Mouse (Mus musculus): ENCODE data around the gene Plin3. TPM values are rescaled to one million over a fixed set of nuclear protein-coding genes. Genes with fewer than 3 reads are reported as not detected.

The Plin3 gene
- polyA plus RNA-seq, 2 experiments, result 41.0 to 90.3 TPM

- Histone ChIP-seq H3K9me3 (ENCODE audit: control insufficient read depth, low read length) (no peaks in the 10 kb centered on the region), H3K4me1 (ENCODE audit: control insufficient read depth, insufficient read depth, low read length) (peaks cover 16% of the 10 kb centered on the region), H3K9ac (ENCODE audit: low read depth, low read length, severe bottlenecking) (peak within 1 kb of the TSS; percentile 90), H3K27me3 (ENCODE audit: control insufficient read depth, insufficient read depth, low read length) (no peaks in the 10 kb centered on the region), H3K4me3 (replicated peaks; ENCODE audit: low read length) (peak within 1 kb of the TSS; percentile 90), H3K4me2 (replicated peaks; ENCODE audit: low read depth, low read length, severe bottlenecking) (peak within 1 kb of the TSS; percentile 91), H3K27ac (replicated peaks; ENCODE audit: low read depth, low read length) (peak within 1 kb of the TSS; percentile 91), H3K36me3 (ENCODE audit: control insufficient read depth, insufficient read depth, low read length) (peaks cover 25% of the 10 kb centered on the region)
- TF ChIP-seq POLR2A (IDR thresholded peaks at IDR 0.05; ENCODE audit: borderline replicate concordance, extremely low read depth, insufficient read depth, insufficient read length), result 0 out of 2 replicates have a peak, but pooled peaks have one; percentile 53
- DNase-seq (ENCODE audit: low spot score), result peak; percentile 99
- peak; percentile 98 for ATAC-seq (ENCODE audit: low FRiP score, low read depth)
- WGBS, result under 1% methylated on average over 50 of the region's 57 CpGs
Measured at GRCm38 (mm10) chr17:56325450-56326152, 32.9 kb upstream of the Plin3 start, which contains the start of gene Kdm4b. TSS of gene Kdm4b (plus strand) at chr17:56326062.

- no peak overlapping the region for H3K27ac ChIP-seq (replicated peaks; ENCODE audit: low read depth, low read length)
Measured at GRCm38 (mm10) chr17:56324419-56324818, 31.7 kb upstream of the Plin3 start.

GRCm38 (mm10) chr17:56309191-56309945, 16.7 kb upstream of the Plin3 start:
- H3K36me3 ChIP-seq (ENCODE audit: control insufficient read depth, insufficient read depth, low read length), result peaks cover 77% of the 10 kb centered on the region
- no peak overlapping the region for H3K9ac ChIP-seq (ENCODE audit: low read depth, low read length, severe bottlenecking)
- no peak for DNase-seq (ENCODE audit: low spot score)
- H3K27me3 ChIP-seq (ENCODE audit: control insufficient read depth, insufficient read depth, low read length), result no peaks in the 10 kb centered on the region
- WGBS, result 92% methylated on average over 15 of the region's 15 CpGs
- no peak overlapping the region for H3K4me3 ChIP-seq (replicated peaks; ENCODE audit: low read length)
- ATAC-seq (ENCODE audit: low FRiP score, low read depth), result no peak
- H3K27ac ChIP-seq (replicated peaks; ENCODE audit: low read depth, low read length), result no peak overlapping the region
- H3K4me1 ChIP-seq (ENCODE audit: control insufficient read depth, insufficient read depth, low read length), result peaks cover 14% of the 10 kb centered on the region; the same call in 1 of the 2 replicates
- H3K9me3 ChIP-seq (ENCODE audit: control insufficient read depth, low read length), result no peaks in the 10 kb centered on the region
- TF ChIP-seq POLR2A (IDR thresholded peaks at IDR 0.05; ENCODE audit: borderline replicate concordance, extremely low read depth, insufficient read depth, insufficient read length), result no peak
- H3K4me2 ChIP-seq (replicated peaks; ENCODE audit: low read depth, low read length, severe bottlenecking), result no peak overlapping the region

More at GRCm38 (mm10) chr17:56324419-56324818, 31.7 kb upstream of the Plin3 start:
- Histone ChIP-seq H3K36me3 (ENCODE audit: control insufficient read depth, insufficient read depth, low read length) (peaks cover 37% of the 10 kb centered on the region), H3K4me2 (replicated peaks; ENCODE audit: low read depth, low read length, severe bottlenecking) (no peak overlapping the region), H3K9ac (ENCODE audit: low read depth, low read length, severe bottlenecking) (no peak overlapping the region), H3K9me3 (ENCODE audit: control insufficient read depth, low read length) (no peaks in the 10 kb centered on the region), H3K4me1 (ENCODE audit: control insufficient read depth, insufficient read depth, low read length) (peaks cover 16% of the 10 kb centered on the region), H3K4me3 (replicated peaks; ENCODE audit: low read length) (no peak overlapping the region), H3K27me3 (ENCODE audit: control insufficient read depth, insufficient read depth, low read length) (no peaks in the 10 kb centered on the region)
- DNase-seq (ENCODE audit: low spot score) (no peak), ATAC-seq (ENCODE audit: low FRiP score, low read depth) (no peak)
- 54% methylated on average over 3 of the region's 3 CpGs for WGBS
- no peak for TF ChIP-seq POLR2A (IDR thresholded peaks at IDR 0.05; ENCODE audit: borderline replicate concordance, extremely low read depth, insufficient read depth, insufficient read length)

- H3K4me1 ChIP-seq (ENCODE audit: control insufficient read depth, insufficient read depth, low read length), result peaks cover 16% of the 10 kb centered on the region
- no peaks in the 10 kb centered on the region for H3K27me3 ChIP-seq (ENCODE audit: control insufficient read depth, insufficient read depth, low read length)
- peaks cover 65% of the 10 kb centered on the region for H3K36me3 ChIP-seq (ENCODE audit: control insufficient read depth, insufficient read depth, low read length)
- TF ChIP-seq POLR2A (IDR thresholded peaks at IDR 0.05; ENCODE audit: borderline replicate concordance, extremely low read depth, insufficient read depth, insufficient read length), result no peak
- DNase-seq (ENCODE audit: low spot score), result peak; percentile 66
- 0 out of 2 replicates have a peak overlapping the region, but pooled peaks have one; percentile 4 for H3K9ac ChIP-seq (ENCODE audit: low read depth, low read length, severe bottlenecking)
- no peaks in the 10 kb centered on the region for H3K9me3 ChIP-seq (ENCODE audit: control insufficient read depth, low read length)
- peak overlapping the region; percentile 19; the same call in 1 of the 2 replicates for H3K27ac ChIP-seq (replicated peaks; ENCODE audit: low read depth, low read length)
- no peak for ATAC-seq (ENCODE audit: low FRiP score, low read depth)
- H3K4me3 ChIP-seq (replicated peaks; ENCODE audit: low read length), result no peak overlapping the region
- peak overlapping the region; percentile 5; the same call in 1 of the 2 replicates for H3K4me2 ChIP-seq (replicated peaks; ENCODE audit: low read depth, low read length, severe bottlenecking)
- 59% methylated on average over 6 of the region's 6 CpGs for WGBS
Measured at GRCm38 (mm10) chr17:56308088-56308487, 15.4 kb upstream of the Plin3 start.

GRCm38 (mm10) chr17:56305826-56306225, 13.2 kb upstream of the Plin3 start:
- peak overlapping the region; percentile 74; the same call in 1 of the 2 replicates for H3K4me3 ChIP-seq (replicated peaks; ENCODE audit: low read length)
- H3K9ac ChIP-seq (ENCODE audit: low read depth, low read length, severe bottlenecking), result no peak overlapping the region
- no peak overlapping the region for H3K27ac ChIP-seq (replicated peaks; ENCODE audit: low read depth, low read length)
- DNase-seq (ENCODE audit: low spot score) (no peak), ATAC-seq (ENCODE audit: low FRiP score, low read depth) (no peak)
- 53% methylated on average over 8 of the region's 8 CpGs for WGBS
- H3K4me1 ChIP-seq (ENCODE audit: control insufficient read depth, insufficient read depth, low read length), result peaks cover 23% of the 10 kb centered on the region
- no peak for TF ChIP-seq POLR2A (IDR thresholded peaks at IDR 0.05; ENCODE audit: borderline replicate concordance, extremely low read depth, insufficient read depth, insufficient read length)
- H3K4me2 ChIP-seq (replicated peaks; ENCODE audit: low read depth, low read length, severe bottlenecking), result peak overlapping the region; percentile 99
- no peaks in the 10 kb centered on the region for H3K27me3 ChIP-seq (ENCODE audit: control insufficient read depth, insufficient read depth, low read length)
- no peaks in the 10 kb centered on the region for H3K9me3 ChIP-seq (ENCODE audit: control insufficient read depth, low read length)
- peaks cover 44% of the 10 kb centered on the region for H3K36me3 ChIP-seq (ENCODE audit: control insufficient read depth, insufficient read depth, low read length)
